Mouse (Mus musculus): Measurements from ENCODE around the gene Wdr64.

GRCm38 (mm10) chr1:175811625-175812024 is 113.2 kb downstream of the Wdr64 start:
- no peak for TF ChIP-seq CTCF (IDR thresholded peaks at IDR 0.05; ENCODE audit: low read depth)
- no peak for TF ChIP-seq EP300 (IDR thresholded peaks at IDR 0.05; ENCODE audit: low read depth)
